Mouse (Mus musculus): ENCODE results near the gene Tnfrsf25.

- TF ChIP-seq CTCF (IDR thresholded peaks at IDR 0.05; ENCODE audit: borderline replicate concordance, insufficient read depth, low read depth, low read length) (no peak), POLR2A (IDR thresholded peaks at IDR 0.05; ENCODE audit: borderline replicate concordance, insufficient read depth, low read length) (no peak)
These were observed 16.4 kb downstream of the Tnfrsf25 start for GRCm38 (mm10) chr4:152131809-152132771.

Measured in cerebellum, adult 2 months (tissue).